Mouse (Mus musculus) cerebellum, adult 2 months (tissue): ENCODE data around the gene Rho.

Experiments used
- CTCF ChIP-seq: fragments of 200-500 bp; IDR thresholded peaks from 2 replicates; pipeline ENCODE4 v1.5.1; 2011; ENCODE audit warnings: low read depth, mild to moderate bottlenecking, control low read depth, low read length, moderate library complexity, borderline replicate concordance; ENCODE audit not compliant: insufficient read depth
- POLR2A ChIP-seq: fragments of 200-500 bp; IDR thresholded peaks from 2 replicates; pipeline ENCODE4 v1.6.1; 2011; ENCODE audit warnings: low read length, control low read depth, borderline replicate concordance; ENCODE audit not compliant: insufficient read depth

GRCm38 (mm10) chr6:115935544-115935943, 4.0 kb downstream of the Rho start:
- TF ChIP-seq CTCF (no peak), POLR2A (no peak)
